Mouse (Mus musculus) intestine, postnatal 0 days (tissue): Measurements from ENCODE around the gene Acsbg2. TPM values are rescaled to one million over a fixed set of nuclear protein-coding genes. Genes with fewer than 3 reads are reported as not detected.

Source experiments
- ATAC-seq: fragments of 200-750 bp; cut with Nextera tagmentation; 2 replicates; pipeline ENCODE4 v1.8.0; 2017; ENCODE audit warnings: mild to moderate bottlenecking, moderate TSS enrichment, moderate library complexity
- H3K27ac ChIP-seq: fragments of 300-500 bp; sonication (generic); 2 replicates; pipeline ENCODE4 v1.5.1; 2014; ENCODE audit warnings: mild to moderate bottlenecking, low read depth, low read length, moderate library complexity
- H3K27me3 ChIP-seq: fragments of 300-500 bp; sonication (generic); replicated peaks from 2 replicates; pipeline ENCODE4 v1.6.1; 2014; ENCODE audit warnings: low read length, mixed read lengths; ENCODE audit not compliant: control insufficient read depth, insufficient read depth
- H3K36me3 ChIP-seq: fragments of 300-500 bp; sonication (generic); 2 replicates; pipeline ENCODE4 v1.6.1; 2014; ENCODE audit warnings: mild to moderate bottlenecking, moderate library complexity; ENCODE audit not compliant: control insufficient read depth, insufficient read depth
- H3K4me1 ChIP-seq: fragments of 300-500 bp; sonication (generic); replicated peaks from 2 replicates; pipeline ENCODE4 v1.6.1; 2014; ENCODE audit warnings: antibody characterized with exemption, low read length, mixed read lengths; ENCODE audit not compliant: control insufficient read depth, insufficient read depth
- H3K4me2 ChIP-seq: fragments of 300-500 bp; sonication (generic); replicated peaks from 2 replicates; pipeline ENCODE4 v1.6.1; 2014; ENCODE audit warnings: low read depth, mild to moderate bottlenecking, moderate library complexity
- H3K4me3 ChIP-seq: fragments of 300-500 bp; sonication (generic); 2 replicates; pipeline ENCODE4 v1.5.1; 2014; ENCODE audit warnings: low read depth, low read length
- H3K9ac ChIP-seq: fragments of 300-500 bp; sonication (generic); 2 replicates; pipeline ENCODE4 v1.6.1; 2014; ENCODE audit warnings: mild to moderate bottlenecking, low read depth, low read length
- H3K9me3 ChIP-seq: fragments of 300-500 bp; sonication (generic); 2 replicates; pipeline ENCODE4 v1.6.1; 2016; ENCODE audit warnings: mixed run types; ENCODE audit not compliant: control insufficient read depth
- CTCF ChIP-seq: sonication (generic); IDR thresholded peaks from 2 replicates; pipeline ENCODE4 v1.5.1; 2016; ENCODE audit warnings: low read depth, mild to moderate bottlenecking, control low read depth, antibody characterized with exemption, moderate library complexity
- WGBS: fragments of 180-500 bp; shearing (Covaris S2); extraction: QIAGEN DNeasy Blood & Tissue Kit; methylation state at CpG from one replicate; pipeline ENCODE4 v1.1.7; 2014; 5-methylcytosine and 5-hydroxymethylcytosine counted together
- polyA plus RNA-seq: library from polyadenylated mRNA; unstranded; fragments of >200 nt; fragmentation: Nextera tagmentation; extraction: Ambion mirVana; gene quantifications from 2 replicates; pipeline ENCODE4 v1.2.1, GENCODE M21; 2015

Acsbg2 gene
- polyA plus RNA-seq, 1 experiment from 2014 or later, result not detected

GRCm38 (mm10) chr17:56907096-56907495 is 32.8 kb upstream of the Acsbg2 start:
- Histone ChIP-seq H3K36me3 (peaks cover 28% of the 10 kb centered on the region), H3K27me3 (no peaks in the 10 kb centered on the region), H3K4me2 (no peak overlapping the region), H3K4me1 (no peaks in the 10 kb centered on the region), H3K9me3 (no peaks in the 10 kb centered on the region), H3K27ac (no peak overlapping the region), H3K4me3 (no peak overlapping the region), H3K9ac (no peak overlapping the region)
- peak; percentile 17; the same call in 1 of the 2 replicates for TF ChIP-seq CTCF
- no peak; the same call in 1 of the 2 replicates for ATAC-seq
- WGBS, result 71% methylated on average over 5 of the region's 5 CpGs

GRCm38 (mm10) chr17:56906166-56906565 is 31.9 kb upstream of the Acsbg2 start:
- H3K9ac ChIP-seq, result no peak overlapping the region
- no peaks in the 10 kb centered on the region for H3K27me3 ChIP-seq
- H3K4me2 ChIP-seq, result no peak overlapping the region
- TF ChIP-seq CTCF, result no peak
- no peaks in the 10 kb centered on the region for H3K4me1 ChIP-seq
- peaks cover 32% of the 10 kb centered on the region for H3K36me3 ChIP-seq
- 84% methylated on average over 3 of the region's 3 CpGs for WGBS
- ATAC-seq, result no peak
- H3K27ac ChIP-seq, result no peak overlapping the region
- no peak overlapping the region for H3K4me3 ChIP-seq
- no peaks in the 10 kb centered on the region for H3K9me3 ChIP-seq

- Histone ChIP-seq H3K4me3 (no peak overlapping the region), H3K9ac (no peak overlapping the region), H3K4me2 (no peak overlapping the region), H3K27ac (no peak overlapping the region), H3K4me1 (no peaks in the 10 kb centered on the region), H3K9me3 (no peaks in the 10 kb centered on the region), H3K36me3 (peaks cover 52% of the 10 kb centered on the region), H3K27me3 (no peaks in the 10 kb centered on the region)
- no peak for ATAC-seq
- no peak for TF ChIP-seq CTCF
- WGBS, result 88% methylated on average over 5 of the region's 5 CpGs
These were observed 28.5 kb upstream of the Acsbg2 start for GRCm38 (mm10) chr17:56902698-56903097.

GRCm38 (mm10) chr17:56897630-56898195 is 23.5 kb upstream of the Acsbg2 start:
- ATAC-seq, result peak; percentile 80
- Histone ChIP-seq H3K4me1 (no peaks in the 10 kb centered on the region), H3K36me3 (peaks cover 88% of the 10 kb centered on the region), H3K27me3 (no peaks in the 10 kb centered on the region), H3K4me2 (no peak overlapping the region), H3K9me3 (no peaks in the 10 kb centered on the region), H3K9ac (no peak overlapping the region), H3K27ac (no peak overlapping the region), H3K4me3 (no peak overlapping the region)
- WGBS, result 76% methylated on average over 7 of the region's 7 CpGs
- peak; percentile 99 for TF ChIP-seq CTCF

GRCm38 (mm10) chr17:56896513-56897129 is 22.4 kb upstream of the Acsbg2 start:
- peaks cover 88% of the 10 kb centered on the region for H3K36me3 ChIP-seq
- TF ChIP-seq CTCF, result no peak
- H3K27me3 ChIP-seq, result no peaks in the 10 kb centered on the region
- H3K9me3 ChIP-seq, result no peaks in the 10 kb centered on the region
- no peak overlapping the region for H3K9ac ChIP-seq
- 81% methylated on average over 6 of the region's 6 CpGs for WGBS
- no peak overlapping the region for H3K4me3 ChIP-seq
- no peak for ATAC-seq
- H3K4me2 ChIP-seq, result no peak overlapping the region
- no peak overlapping the region for H3K27ac ChIP-seq
- no peaks in the 10 kb centered on the region for H3K4me1 ChIP-seq

GRCm38 (mm10) chr17:56895368-56895918 is 21.2 kb upstream of the Acsbg2 start:
- H3K27ac ChIP-seq, result no peak overlapping the region
- no peak overlapping the region for H3K4me2 ChIP-seq
- no peaks in the 10 kb centered on the region for H3K27me3 ChIP-seq
- no peak for TF ChIP-seq CTCF
- H3K9ac ChIP-seq, result no peak overlapping the region
- no peaks in the 10 kb centered on the region for H3K9me3 ChIP-seq
- H3K4me3 ChIP-seq, result no peak overlapping the region
- peaks cover 79% of the 10 kb centered on the region for H3K36me3 ChIP-seq
- no peaks in the 10 kb centered on the region for H3K4me1 ChIP-seq
- no peak for ATAC-seq
- 89% methylated on average over 9 of the region's 9 CpGs for WGBS
